Mouse (Mus musculus): Measurements from ENCODE around the gene Crispld2.

GRCm38 (mm10) chr8:120089511-120089910 is 97.3 kb downstream of the Crispld2 start:
- TF ChIP-seq GATA1 (IDR thresholded peaks at IDR 0.05; ENCODE audit: low read length) (no peak), TAL1 (IDR thresholded peaks at IDR 0.05; ENCODE audit: low read length) (no peak)
